Mouse (Mus musculus) forebrain, embryonic 16.5 days (tissue): ENCODE measurements around the gene Spin1. TPM values are rescaled to one million over a fixed set of nuclear protein-coding genes. Genes with fewer than 3 reads are reported as not detected.

Source experiments
- ATAC-seq: fragments of 200-750 bp; cut with Nextera tagmentation; 2 replicates; pipeline ENCODE4 v1.8.0; 2017; ENCODE audit warnings: mild to moderate bottlenecking, moderate library complexity
- H3K27ac ChIP-seq: fragments of 300-500 bp; sonication (generic); 2 replicates; pipeline ENCODE4 v1.5.1; 2014; ENCODE audit warnings: low read length, control low read depth
- H3K27me3 ChIP-seq: fragments of 300-500 bp; sonication (generic); replicated peaks from 2 replicates; pipeline ENCODE4 v1.6.1; 2014; ENCODE audit warnings: low read length; ENCODE audit not compliant: control insufficient read depth, insufficient read depth
- H3K36me3 ChIP-seq: fragments of 300-500 bp; sonication (generic); 2 replicates; pipeline ENCODE4 v1.6.1; 2014; ENCODE audit not compliant: control insufficient read depth, insufficient read depth
- H3K4me1 ChIP-seq: fragments of 300-500 bp; sonication (generic); replicated peaks from 2 replicates; pipeline ENCODE4 v1.6.1; 2014; ENCODE audit warnings: low read length; ENCODE audit not compliant: control insufficient read depth, insufficient read depth
- H3K4me2 ChIP-seq: fragments of 300-500 bp; sonication (generic); 2 replicates; pipeline ENCODE4 v1.6.1; 2014; ENCODE audit warnings: mild to moderate bottlenecking, low read length, control low read depth
- H3K4me3 ChIP-seq: fragments of 300-500 bp; sonication (generic); replicated peaks from 2 replicates; pipeline ENCODE4 v1.5.1; 2014; ENCODE audit warnings: mild to moderate bottlenecking, low read length, control low read depth
- H3K9ac ChIP-seq: fragments of 300-500 bp; sonication (generic); replicated peaks from 2 replicates; pipeline ENCODE4 v1.6.1; 2014; ENCODE audit warnings: low read depth, low read length, control low read depth
- H3K9me3 ChIP-seq: fragments of 300-500 bp; sonication (generic); 2 replicates; pipeline ENCODE4 v1.6.1; 2016; ENCODE audit warnings: low read length; ENCODE audit not compliant: control insufficient read depth
- WGBS: fragments of 180-500 bp; shearing (Covaris S2); extraction: QIAGEN DNeasy Blood & Tissue Kit; methylation state at CpG from one replicate; pipeline ENCODE4 v1.1.7; 2014; 5-methylcytosine and 5-hydroxymethylcytosine counted together
- polyA plus RNA-seq: library from polyadenylated mRNA; unstranded; fragments of >200 nt; fragmentation: Nextera tagmentation; extraction: Ambion mirVana; gene quantifications from 2 replicates; pipeline ENCODE4 v1.2.1, GENCODE M21; 2015

Gene Spin1
- polyA plus RNA-seq, 1 experiment from 2014 or later: 192 TPM

- no peaks in the 10 kb centered on the region for H3K9me3 ChIP-seq
- H3K4me1 ChIP-seq: no peaks in the 10 kb centered on the region
- WGBS: 94% methylated on average over 5 of the region's 5 CpGs
- H3K27ac ChIP-seq: no peak overlapping the region
- H3K4me3 ChIP-seq: no peak overlapping the region
- no peak overlapping the region for H3K9ac ChIP-seq
- no peak overlapping the region for H3K4me2 ChIP-seq
- no peaks in the 10 kb centered on the region for H3K36me3 ChIP-seq
- ATAC-seq: no peak
- no peaks in the 10 kb centered on the region for H3K27me3 ChIP-seq
These were observed 7.2 kb upstream of the Spin1 start for GRCm38 (mm10) chr13:51093430-51093829.

GRCm38 (mm10) chr13:51094323-51095195 lies 6.1 kb upstream of the Spin1 start:
- ATAC-seq: no peak
- WGBS: 82% methylated on average over 16 of the region's 16 CpGs
- no peak overlapping the region for H3K4me3 ChIP-seq
- H3K9ac ChIP-seq: no peak overlapping the region
- no peak overlapping the region for H3K4me2 ChIP-seq
- H3K4me1 ChIP-seq: peaks cover 10% of the 10 kb centered on the region
- no peaks in the 10 kb centered on the region for H3K36me3 ChIP-seq
- H3K27me3 ChIP-seq: no peaks in the 10 kb centered on the region
- H3K27ac ChIP-seq: no peak overlapping the region
- H3K9me3 ChIP-seq: no peaks in the 10 kb centered on the region

GRCm38 (mm10) chr13:51095196-51095715 lies 5.4 kb upstream of the Spin1 start:
- no peaks in the 10 kb centered on the region for H3K9me3 ChIP-seq
- no peak for ATAC-seq
- H3K4me1 ChIP-seq: peaks cover 10% of the 10 kb centered on the region
- H3K27me3 ChIP-seq: no peaks in the 10 kb centered on the region
- no peak overlapping the region for H3K9ac ChIP-seq
- 99% methylated on average over 7 of the region's 7 CpGs for WGBS
- H3K36me3 ChIP-seq: no peaks in the 10 kb centered on the region
- no peak overlapping the region for H3K4me2 ChIP-seq
- H3K27ac ChIP-seq: no peak overlapping the region
- no peak overlapping the region for H3K4me3 ChIP-seq

GRCm38 (mm10) chr13:51096644-51097043 lies 4.0 kb upstream of the Spin1 start:
- H3K9me3 ChIP-seq: no peaks in the 10 kb centered on the region
- H3K27ac ChIP-seq: no peak overlapping the region
- H3K9ac ChIP-seq: no peak overlapping the region
- no peak overlapping the region for H3K4me3 ChIP-seq
- no peak overlapping the region for H3K4me2 ChIP-seq
- 92% methylated on average over 6 of the region's 6 CpGs for WGBS
- H3K27me3 ChIP-seq: no peaks in the 10 kb centered on the region
- no peaks in the 10 kb centered on the region for H3K36me3 ChIP-seq
- peaks cover 10% of the 10 kb centered on the region for H3K4me1 ChIP-seq
- no peak for ATAC-seq

GRCm38 (mm10) chr13:51099560-51100232 lies 984 bp upstream of the Spin1 start:
- ATAC-seq: peak; percentile 22
- H3K4me1 ChIP-seq: peaks cover 18% of the 10 kb centered on the region
- no peaks in the 10 kb centered on the region for H3K9me3 ChIP-seq
- H3K36me3 ChIP-seq: no peaks in the 10 kb centered on the region
- H3K27ac ChIP-seq: peak overlapping the region; percentile 90
- 2% methylated on average over 26 of the region's 26 CpGs for WGBS
- H3K4me3 ChIP-seq: peak overlapping the region; percentile 84
- no peaks in the 10 kb centered on the region for H3K27me3 ChIP-seq
- H3K4me2 ChIP-seq: peak overlapping the region; percentile 63
- H3K9ac ChIP-seq: peak overlapping the region; percentile 97

GRCm38 (mm10) chr13:51101016-51101776 lies 516 bp downstream of the Spin1 start:
- WGBS: under 1% methylated on average over 41 of the region's 89 CpGs
- Histone ChIP-seq H3K9ac (peak overlapping the region; percentile 97), H3K4me3 (peak overlapping the region; percentile 84), H3K27me3 (no peaks in the 10 kb centered on the region), H3K9me3 (no peaks in the 10 kb centered on the region; the same call in 1 of the 2 replicates), H3K4me1 (peaks cover 18% of the 10 kb centered on the region), H3K27ac (peak overlapping the region; percentile 94), H3K4me2 (peak overlapping the region; percentile 59), H3K36me3 (no peaks in the 10 kb centered on the region)
- ATAC-seq: peak; percentile 61

GRCm38 (mm10) chr13:51101777-51102132 lies 1.1 kb downstream of the Spin1 start:
- H3K9me3 ChIP-seq: no peaks in the 10 kb centered on the region; the same call in 1 of the 2 replicates
- peak overlapping the region; percentile 94 for H3K27ac ChIP-seq
- H3K36me3 ChIP-seq: no peaks in the 10 kb centered on the region
- peaks cover 18% of the 10 kb centered on the region for H3K4me1 ChIP-seq
- ATAC-seq: no peak
- no peaks in the 10 kb centered on the region for H3K27me3 ChIP-seq
- H3K4me3 ChIP-seq: peak overlapping the region; percentile 84
- H3K9ac ChIP-seq: peak overlapping the region; percentile 97
- 23% methylated on average over 11 of the region's 11 CpGs for WGBS
- H3K4me2 ChIP-seq: peak overlapping the region; percentile 59

- Histone ChIP-seq H3K27ac (no peak overlapping the region), H3K36me3 (no peaks in the 10 kb centered on the region), H3K4me2 (no peak overlapping the region), H3K9ac (no peak overlapping the region), H3K4me3 (no peak overlapping the region), H3K4me1 (peaks cover 18% of the 10 kb centered on the region), H3K27me3 (no peaks in the 10 kb centered on the region), H3K9me3 (no peaks in the 10 kb centered on the region; the same call in 1 of the 2 replicates)
- WGBS: 92% methylated on average over 9 of the region's 9 CpGs
- no peak for ATAC-seq
These were observed 2.5 kb downstream of the Spin1 start for GRCm38 (mm10) chr13:51103111-51103725.
